In the genomic region with DNA sequence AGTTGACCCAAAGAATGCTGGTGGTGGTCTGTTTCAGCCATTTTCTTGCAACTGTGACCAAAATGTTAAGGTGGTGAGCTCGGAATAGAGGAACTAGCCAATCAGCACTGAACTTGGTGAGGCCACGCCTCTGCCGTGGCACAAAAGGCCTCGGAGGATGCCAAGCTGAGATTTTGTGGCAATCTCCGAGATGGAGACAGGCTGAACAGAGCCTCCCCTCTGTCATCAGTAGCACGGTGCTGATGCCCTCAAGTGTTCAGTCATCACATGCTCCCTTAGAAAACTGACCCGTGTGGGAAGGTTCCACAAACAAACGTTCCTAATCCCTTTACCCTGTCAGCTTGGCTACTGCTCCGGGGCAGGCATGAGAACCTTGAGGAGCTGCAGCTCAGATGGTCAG, we compare ENCODE assay signal across 18 mouse cellular contexts. TPM values are rescaled to one million over a fixed set of nuclear protein-coding genes. Genes with fewer than 3 reads are reported as not detected.
A peak's percentile ranks its signal among the peaks of the same experiment; 100 is the strongest.
DNase-seq lines count a peak whose midpoint lies in the region; ATAC-seq and TF ChIP-seq lines count a peak whose summit lies in the region.
"Had no signal": no experiment of that assay in that cellular context is flagged by ENCODE, and none has a peak within 500 bp of the region (broad histone marks: within the 10 kb centered on the region; RNA-seq: fewer than 3 reads in every experiment).

No protein-coding gene starts in this region.

- no peaks in the 10 kb centered on the region for H3K4me1 ChIP-seq in kidney, postnatal 0 days (replicated peaks; ENCODE audit: insufficient read depth, low read length)
- no peaks in the 10 kb centered on the region for H3K4me1 ChIP-seq in forebrain, postnatal 0 days (ENCODE audit: insufficient read depth)
- H3K4me1 ChIP-seq: embryonic facial prominence, embryonic 15.5 days; heart, embryonic 15.5 days; hindbrain, embryonic 13.5 days had no signal

- ATAC-seq in cerebellum, adult (ENCODE audit: insufficient number of reproducible peaks, low FRiP score, low TSS enrichment), result 0 out of 2 replicates have a peak, but pooled peaks have one; percentile 26
- ATAC-seq in kidney, postnatal 0 days (replicated peaks; ENCODE audit: low FRiP score, low read depth), result no peak
- peak; percentile 79 for ATAC-seq in forebrain, postnatal 0 days

- no peaks in the 10 kb centered on the region for H3K27me3 ChIP-seq in kidney, postnatal 0 days (ENCODE audit: insufficient read depth, low read length)
- no peaks in the 10 kb centered on the region for H3K27me3 ChIP-seq in forebrain, postnatal 0 days (ENCODE audit: insufficient read depth, low read length)
- H3K27me3 ChIP-seq: embryonic facial prominence, embryonic 15.5 days; heart, embryonic 15.5 days; hindbrain, embryonic 13.5 days had no signal

- no peak overlapping the region for H3K27ac ChIP-seq in kidney, postnatal 0 days
- no peak overlapping the region for H3K27ac ChIP-seq in forebrain, postnatal 0 days (ENCODE audit: low read depth, low read length)
- H3K27ac ChIP-seq: embryonic facial prominence, embryonic 15.5 days; heart, embryonic 15.5 days; hindbrain, embryonic 13.5 days had no signal

- H3K4me3 ChIP-seq in kidney, postnatal 0 days (replicated peaks; ENCODE audit: low read depth, low read length), result no peak overlapping the region
- no peak overlapping the region for H3K4me3 ChIP-seq in forebrain, postnatal 0 days (ENCODE audit: low read depth, low read length)
- H3K4me3 ChIP-seq: embryonic facial prominence, embryonic 15.5 days; heart, embryonic 15.5 days; hindbrain, embryonic 13.5 days had no signal

- H3K36me3 ChIP-seq in kidney, postnatal 0 days (ENCODE audit: insufficient read depth, low read length), result peaks cover 43% of the 10 kb centered on the region
- H3K36me3 ChIP-seq in forebrain, postnatal 0 days (ENCODE audit: insufficient read depth), result peaks cover 33% of the 10 kb centered on the region

- peak; percentile 8; the same call in 1 of the 2 replicates for TF ChIP-seq CTCF in kidney, postnatal 0 days (IDR thresholded peaks at IDR 0.05; ENCODE audit: low read depth)
- no peak for TF ChIP-seq CTCF in forebrain, postnatal 0 days (IDR thresholded peaks at IDR 0.05; ENCODE audit: low read depth)

- H3K4me2 ChIP-seq in kidney, postnatal 0 days (ENCODE audit: low read length), result no peak overlapping the region
- no peak overlapping the region for H3K4me2 ChIP-seq in forebrain, postnatal 0 days (ENCODE audit: low read depth)
- H3K4me2 ChIP-seq: embryonic facial prominence, embryonic 15.5 days; heart, embryonic 15.5 days; hindbrain, embryonic 13.5 days; lung, embryonic 14.5 days had no signal

- DNase-seq in cerebellum, postnatal 4 days (ENCODE audit: low spot score in 2 of 2), result no peak
- DNase-seq in kidney, postnatal 0 days (ENCODE audit: low spot score), result no peak
- DNase-seq in kidney, postnatal 10 days, result no peak
- DNase-seq in cerebellum, adult 18-20 months, result peak; percentile 7 to 9
- DNase-seq in forebrain, postnatal 0 days, result peak; percentile 21
- DNase-seq in spleen, adult 12 weeks (ENCODE audit: low spot score), result no peak
- no peak for DNase-seq in frontal cortex, postnatal 36 days (ENCODE audit: low spot score in 2 of 2)
- DNase-seq: adrenal gland, postnatal 36 days; heart, adult 11 months; kidney, adult 9 months; liver; lung, embryonic 14.5 days; thymus, adult 2 months had no signal

- no peaks in the 10 kb centered on the region for H3K9me3 ChIP-seq in kidney, postnatal 0 days (replicated peaks; ENCODE audit: low read length)
- no peaks in the 10 kb centered on the region for H3K9me3 ChIP-seq in forebrain, postnatal 0 days (ENCODE audit: low read length)
- H3K9me3 ChIP-seq: embryonic facial prominence, embryonic 15.5 days; heart, embryonic 15.5 days; hindbrain, embryonic 13.5 days had no signal

- 55% methylated on average over 9 of the region's 9 CpGs for WGBS in kidney, postnatal 0 days
- 42% methylated on average over 9 of the region's 9 CpGs for WGBS in forebrain, postnatal 0 days

- no peak overlapping the region for H3K9ac ChIP-seq in kidney, postnatal 0 days (ENCODE audit: low read depth, low read length)
- H3K9ac ChIP-seq in forebrain, postnatal 0 days, result no peak overlapping the region
- H3K9ac ChIP-seq: embryonic facial prominence, embryonic 15.5 days; heart, embryonic 15.5 days; hindbrain, embryonic 13.5 days; lung, embryonic 14.5 days had no signal

RNA-seq across cellular contexts. Expression of gene Lamc2, which starts 33.1 kb away (rescaled TPM):
- polyA plus RNA-seq in kidney, postnatal 0 days (2015; fragmentation: Nextera tagmentation; extraction: Ambion mirVana), result 47.7 and 51.4 TPM in 2 replicates
- 5.2 and 5.8 TPM in 2 replicates for total RNA-seq in forebrain, postnatal 0 days (2014; rRNA removed)
- 2.8 and 4.4 TPM in 2 replicates for polyA plus RNA-seq in forebrain, postnatal 0 days (2015; fragmentation: Nextera tagmentation; extraction: Ambion mirVana)
- total RNA-seq: megakaryocyte, adult 5-6 weeks had no signal

Comparison
In these comparisons a context has a peak if more than half of its experiments do, and no peak if none do; other contexts are left out.
1. DNase-seq: peak in cerebellum, adult 18-20 months (2 of 2) and forebrain, postnatal 0 days (single experiment); none in cerebellum, postnatal 4 days (0 of 2), kidney, postnatal 0 days (single experiment), kidney, postnatal 10 days (single experiment), spleen, adult 12 weeks (single experiment) and frontal cortex, postnatal 36 days (0 of 2).